Mouse (Mus musculus) spleen, adult 2 months (tissue): Measurements from ENCODE around the gene Gtf2a1.

Source experiments
- CTCF ChIP-seq: fragments of 200-500 bp; IDR thresholded peaks from 2 replicates; pipeline ENCODE4 v1.5.1; 2011; ENCODE audit warnings: mild to moderate bottlenecking, inconsistent platforms; ENCODE audit not compliant: insufficient read depth, insufficient read length, insufficient replicate concordance; ENCODE audit errors: extremely low read depth
- POLR2A ChIP-seq: fragments of 200-500 bp; IDR thresholded peaks from 2 replicates; pipeline ENCODE4 v1.6.1; 2011; ENCODE audit warnings: low read depth, low read length, inconsistent platforms

DNA sequence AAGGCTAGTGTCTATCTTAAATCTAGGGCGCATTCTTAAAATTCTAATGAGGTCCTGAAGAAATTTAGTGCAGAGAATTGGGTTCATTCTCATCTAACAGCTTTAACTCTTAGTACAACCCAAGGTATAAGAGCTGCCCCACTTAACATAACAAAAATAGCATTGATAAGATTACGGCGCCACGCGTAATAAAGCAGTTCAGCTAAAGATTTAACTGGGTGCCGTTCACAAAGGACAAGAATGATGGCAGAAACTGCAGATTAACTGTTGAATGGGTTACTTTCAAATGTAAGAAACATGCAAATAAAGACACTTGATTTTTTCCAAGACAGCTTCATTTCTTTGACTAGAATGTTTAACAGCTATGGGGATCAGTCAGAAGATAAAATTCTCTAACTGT lies 6.9 kb downstream of the Gtf2a1 start:
- TF ChIP-seq POLR2A (no peak), CTCF (no peak)
